Mouse (Mus musculus): ENCODE measurements at regions not wholly inside any gene's neighbourhood (a gene's known extent, or its start where the extent isn't known, plus 50 kb on each side); places are given as distances from the start of the nearest gene placed in this dataset.

- Histone ChIP-seq H3K27me3 (ENCODE audit: control insufficient read depth, insufficient read depth, insufficient read length) (no peaks in the 10 kb centered on the region), H3K79me2 (ENCODE audit: control insufficient read depth, insufficient read depth) (no peaks in the 10 kb centered on the region), H3K36me3 (ENCODE audit: control insufficient read depth, insufficient read depth) (no peaks in the 10 kb centered on the region), H3ac (ENCODE audit: control insufficient read depth, insufficient read length) (no peak overlapping the region), H3K4me2 (ENCODE audit: low read depth) (no peak overlapping the region), H3K4me3 (no peak overlapping the region)
- no peak for TF ChIP-seq MYOG (IDR thresholded peaks at IDR 0.05; ENCODE audit: control insufficient read depth in 1 of 3, insufficient read depth in 1 of 3, insufficient read length in 2 of 3, low read depth in 2 of 3)
- no peak for TF ChIP-seq POLR2AphosphoS2 (IDR thresholded peaks at IDR 0.05; ENCODE audit: insufficient read length, low read depth)
- TF ChIP-seq POLR2A (IDR thresholded peaks at IDR 0.05; ENCODE audit: insufficient read length, low read depth) = no peak
- TF ChIP-seq TCF12 (IDR thresholded peaks at IDR 0.05; ENCODE audit: insufficient read depth, poor library complexity, severe bottlenecking) = no peak
- no peak for TF ChIP-seq REST (IDR thresholded peaks at IDR 0.05; ENCODE audit: insufficient read depth, insufficient read length)
- no peak for TF ChIP-seq MYOD1 (IDR thresholded peaks at IDR 0.05; ENCODE audit: control insufficient read depth in 1 of 3, insufficient read length in 2 of 3, low read depth in 2 of 3)
- no peak for TF ChIP-seq MAX (IDR thresholded peaks at IDR 0.05; ENCODE audit: low read depth)
These were observed 114.7 kb upstream of the Jag1 start for GRCm38 (mm10) chr2:137231161-137231560.

GRCm38 (mm10) chr2:137229422-137230069 lies 113.1 kb upstream of the Jag1 start:
- H3K4me2 ChIP-seq (ENCODE audit: low read depth) = no peak overlapping the region
- H3K4me3 ChIP-seq = no peak overlapping the region
- H3K79me2 ChIP-seq (ENCODE audit: control insufficient read depth, insufficient read depth) = no peaks in the 10 kb centered on the region
- no peaks in the 10 kb centered on the region for H3K36me3 ChIP-seq (ENCODE audit: control insufficient read depth, insufficient read depth)
- no peaks in the 10 kb centered on the region for H3K27me3 ChIP-seq (ENCODE audit: control insufficient read depth, insufficient read depth, insufficient read length)
- TF ChIP-seq POLR2AphosphoS2 (IDR thresholded peaks at IDR 0.05; ENCODE audit: insufficient read length, low read depth) = no peak
- TF ChIP-seq USF1 (IDR thresholded peaks at IDR 0.05; ENCODE audit: low read depth) = no peak
- no peak for TF ChIP-seq E2F4 (IDR thresholded peaks at IDR 0.05; ENCODE audit: insufficient read depth)
- no peak for TF ChIP-seq TCF12 (IDR thresholded peaks at IDR 0.05; ENCODE audit: insufficient read depth, poor library complexity, severe bottlenecking)
- TF ChIP-seq CEBPB (IDR thresholded peaks at IDR 0.05; ENCODE audit: insufficient read depth, poor library complexity, severe bottlenecking) = no peak
- TF ChIP-seq SRF (IDR thresholded peaks at IDR 0.05; ENCODE audit: control insufficient read depth, insufficient read length, low read depth) = no peak
- no peak for TF ChIP-seq MYOG (IDR thresholded peaks at IDR 0.05; ENCODE audit: control insufficient read depth in 1 of 3, insufficient read depth in 1 of 3, insufficient read length in 2 of 3, low read depth in 2 of 3)
- TF ChIP-seq POLR2A (IDR thresholded peaks at IDR 0.05; ENCODE audit: insufficient read length, low read depth) = no peak
- no peak overlapping the region for H3ac ChIP-seq (ENCODE audit: control insufficient read depth, insufficient read length)

GRCm38 (mm10) chr2:137227495-137227894 lies 111.1 kb upstream of the Jag1 start:
- no peaks in the 10 kb centered on the region for H3K36me3 ChIP-seq (ENCODE audit: control insufficient read depth, insufficient read depth)
- TF ChIP-seq POLR2AphosphoS2 (IDR thresholded peaks at IDR 0.05; ENCODE audit: insufficient read length, low read depth) = no peak
- no peak for TF ChIP-seq USF1 (IDR thresholded peaks at IDR 0.05; ENCODE audit: low read depth)
- TF ChIP-seq CEBPB (IDR thresholded peaks at IDR 0.05; ENCODE audit: insufficient read depth, poor library complexity, severe bottlenecking) = no peak
- no peak for TF ChIP-seq SRF (IDR thresholded peaks at IDR 0.05; ENCODE audit: control insufficient read depth, insufficient read length, low read depth)
- no peak for TF ChIP-seq E2F4 (IDR thresholded peaks at IDR 0.05; ENCODE audit: insufficient read depth)
- TF ChIP-seq TCF12 (IDR thresholded peaks at IDR 0.05; ENCODE audit: insufficient read depth, poor library complexity, severe bottlenecking) = no peak
- TF ChIP-seq MAX (IDR thresholded peaks at IDR 0.05; ENCODE audit: low read depth) = no peak
- no peak for TF ChIP-seq MYOG (IDR thresholded peaks at IDR 0.05; ENCODE audit: control insufficient read depth in 1 of 3, insufficient read depth in 1 of 3, insufficient read length in 2 of 3, low read depth in 2 of 3)
- no peak for TF ChIP-seq MYOD1 (IDR thresholded peaks at IDR 0.05; ENCODE audit: control insufficient read depth in 1 of 3, insufficient read length in 2 of 3, low read depth in 2 of 3)
- no peak for TF ChIP-seq POLR2A (IDR thresholded peaks at IDR 0.05; ENCODE audit: insufficient read length, low read depth)
- no peak for TF ChIP-seq TCF3 (IDR thresholded peaks at IDR 0.05; ENCODE audit: insufficient read length, low read depth)
- no peak for TF ChIP-seq REST (IDR thresholded peaks at IDR 0.05; ENCODE audit: insufficient read depth, insufficient read length)
- no peak overlapping the region for H3K4me3 ChIP-seq
- no peaks in the 10 kb centered on the region for H3K79me2 ChIP-seq (ENCODE audit: control insufficient read depth, insufficient read depth)
- H3ac ChIP-seq (ENCODE audit: control insufficient read depth, insufficient read length) = no peak overlapping the region
- H3K27me3 ChIP-seq (ENCODE audit: control insufficient read depth, insufficient read depth, insufficient read length) = no peaks in the 10 kb centered on the region
- no peak overlapping the region for H3K4me2 ChIP-seq (ENCODE audit: low read depth)

GRCm38 (mm10) chr2:137224702-137225552 lies 108.5 kb upstream of the Jag1 start:
- Histone ChIP-seq H3K4me2 (ENCODE audit: low read depth) (no peak overlapping the region), H3K4me3 (no peak overlapping the region), H3K79me2 (ENCODE audit: control insufficient read depth, insufficient read depth) (no peaks in the 10 kb centered on the region), H3K36me3 (ENCODE audit: control insufficient read depth, insufficient read depth) (no peaks in the 10 kb centered on the region), H3K27me3 (ENCODE audit: control insufficient read depth, insufficient read depth, insufficient read length) (no peaks in the 10 kb centered on the region), H3ac (ENCODE audit: control insufficient read depth, insufficient read length) (no peak overlapping the region)
- TF ChIP-seq POLR2AphosphoS2 (IDR thresholded peaks at IDR 0.05; ENCODE audit: insufficient read length, low read depth) = no peak
- TF ChIP-seq SRF (IDR thresholded peaks at IDR 0.05; ENCODE audit: control insufficient read depth, insufficient read length, low read depth) = no peak
- TF ChIP-seq TCF12 (IDR thresholded peaks at IDR 0.05; ENCODE audit: insufficient read depth, poor library complexity, severe bottlenecking) = no peak
- TF ChIP-seq CEBPB (IDR thresholded peaks at IDR 0.05; ENCODE audit: insufficient read depth, poor library complexity, severe bottlenecking) = no peak
- no peak for TF ChIP-seq TCF3 (IDR thresholded peaks at IDR 0.05; ENCODE audit: insufficient read length, low read depth)
- no peak for TF ChIP-seq E2F4 (IDR thresholded peaks at IDR 0.05; ENCODE audit: insufficient read depth)
- TF ChIP-seq USF1 (IDR thresholded peaks at IDR 0.05; ENCODE audit: low read depth) = no peak
- no peak for TF ChIP-seq MAX (IDR thresholded peaks at IDR 0.05; ENCODE audit: low read depth)
- no peak for TF ChIP-seq REST (IDR thresholded peaks at IDR 0.05; ENCODE audit: insufficient read depth, insufficient read length)
- no peak for TF ChIP-seq MYOG (IDR thresholded peaks at IDR 0.05; ENCODE audit: control insufficient read depth in 1 of 3, insufficient read depth in 1 of 3, insufficient read length in 2 of 3, low read depth in 2 of 3)
- no peak for TF ChIP-seq POLR2A (IDR thresholded peaks at IDR 0.05; ENCODE audit: insufficient read length, low read depth)
- no peak for TF ChIP-seq MYOD1 (IDR thresholded peaks at IDR 0.05; ENCODE audit: control insufficient read depth in 1 of 3, insufficient read length in 2 of 3, low read depth in 2 of 3)
